Mouse (Mus musculus) induced T-regulatory cell, adult 2 months (primary cell): ENCODE measurements around the gene Cd244a.

Source experiments
- DNase-seq: peaks from one replicate; pipeline ENCODE4 v3.0.0-alpha.2; 2012; ENCODE audit warnings: low read depth

Gene Cd244a

GRCm38 (mm10) chr1:171652734-171653133, 93.7 kb downstream of the Cd244a start, which contains the start of gene Slamf7:
Gene Slamf7 (minus strand): TSS chr1:171653035.
- DNase-seq = no peak

GRCm38 (mm10) chr1:171658561-171658991, 99.6 kb downstream of the Cd244a start:
- peak; percentile 41 for DNase-seq
